Mouse (Mus musculus) right cerebral cortex, postnatal 10 days (tissue): ENCODE measurements around the gene Ccdc84.
A peak's percentile ranks its signal among the peaks of the same experiment; 100 is the strongest.
"Not testable (repeated sequence)": the region's sequence is repeated elsewhere in the genome, so short reads cannot be mapped to it uniquely, and the experiment has no call there.

Experiments used
- DNase-seq, 2 experiments: peaks; one replicate each; pipeline ENCODE4 v3.0.0; 2021; ENCODE audit warnings: low spot score in 2 of 2

Gene Ccdc84

DNA sequence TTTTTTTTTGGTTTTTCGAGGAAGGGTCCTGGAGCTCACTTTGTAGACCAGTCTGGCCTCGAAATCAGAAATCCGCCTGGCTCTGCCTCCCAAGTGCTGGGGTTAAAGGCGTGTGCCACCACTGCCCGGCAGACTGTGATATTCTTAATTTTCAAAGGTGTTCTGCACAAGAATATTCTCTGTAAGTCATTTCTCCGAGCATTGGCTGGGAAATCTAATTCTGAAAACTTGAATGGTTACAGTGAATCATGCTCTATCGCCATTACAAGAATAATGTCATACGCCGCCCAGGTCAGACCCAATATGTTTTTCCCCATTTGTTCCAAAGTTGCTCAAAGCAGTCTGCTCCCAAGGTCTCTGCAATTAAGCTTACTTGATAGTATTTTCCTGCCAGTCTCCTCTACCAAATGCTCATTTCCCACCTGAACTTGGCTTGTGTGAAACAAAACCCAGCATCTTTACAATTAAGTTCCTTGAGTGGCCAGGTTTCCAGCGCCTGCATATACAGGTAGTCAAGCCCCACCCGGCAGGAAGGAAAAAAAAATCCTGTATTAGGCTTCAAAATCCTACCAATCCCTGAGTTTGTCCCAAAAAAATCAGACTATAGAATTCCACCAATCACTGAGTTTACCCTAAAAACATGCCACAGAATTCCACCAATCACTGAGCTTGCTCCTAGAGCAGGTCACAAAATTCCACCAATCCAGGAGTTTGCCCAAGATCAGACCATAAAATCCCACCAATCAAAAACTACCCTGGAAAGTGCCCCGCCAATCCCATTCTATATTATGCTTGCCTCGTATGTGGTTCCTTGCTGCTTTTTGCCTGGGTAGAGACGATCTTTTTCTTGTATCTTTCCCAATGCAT is at the start of gene Ccdc84:
Gene Ccdc84 (minus strand): TSS at position 51 of the 867 bp plus-strand sequence.
- no peak for DNase-seq

DNA sequence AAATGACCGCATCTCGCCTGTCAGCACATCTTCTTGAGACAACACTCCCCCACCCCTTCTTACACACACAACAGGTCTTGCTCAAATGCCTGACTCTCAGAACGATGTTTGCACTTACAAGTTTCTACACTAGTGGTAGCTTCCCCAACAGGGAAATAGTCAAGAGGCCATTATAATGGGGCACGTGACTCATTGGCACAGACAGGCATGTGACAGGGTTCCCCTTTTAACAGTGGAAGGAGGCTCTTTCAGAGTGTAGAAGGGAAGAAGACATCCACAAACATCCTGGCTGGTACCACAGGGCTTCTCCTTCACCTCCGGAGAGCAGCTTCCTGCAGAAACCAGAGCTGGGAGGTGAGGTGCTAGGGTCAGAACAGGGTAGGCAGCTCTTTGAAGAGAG is 43.6 kb upstream of the Ccdc84 start:
- no peak for DNase-seq

DNA sequence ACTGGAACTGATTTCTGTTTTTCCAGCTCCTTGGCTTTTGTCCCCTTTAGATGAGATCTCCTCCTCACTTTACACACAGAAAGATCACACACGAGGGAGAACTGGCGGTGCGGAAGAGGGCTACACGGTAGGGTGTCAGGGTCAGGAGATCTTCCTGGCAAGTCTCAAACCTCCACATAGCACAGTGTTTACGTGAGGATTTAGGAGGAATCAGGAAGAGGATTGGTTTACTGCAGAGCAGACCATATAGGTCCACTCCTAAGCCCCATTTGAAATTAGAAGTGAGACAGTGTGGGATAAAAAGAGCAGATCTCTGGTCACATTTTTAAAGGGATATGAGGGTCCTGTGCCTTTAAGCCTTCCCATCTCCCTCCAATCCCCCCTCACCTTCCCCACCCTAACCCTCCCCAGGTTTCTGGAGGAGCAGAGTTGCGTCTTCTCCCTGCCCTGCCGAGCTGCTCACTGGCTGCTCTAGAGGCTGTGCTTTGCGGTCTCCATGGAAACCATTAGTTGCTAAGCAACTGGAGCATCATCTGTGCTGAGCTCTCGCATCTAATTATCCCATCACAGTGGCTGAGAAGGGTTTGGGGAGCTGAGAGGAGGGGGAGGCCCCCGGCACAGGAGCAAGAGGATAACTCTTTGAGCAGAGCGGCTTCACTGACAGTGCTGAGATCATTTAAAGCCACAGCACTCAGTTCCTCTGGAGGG is 38.8 kb upstream of the Ccdc84 start:
- DNase-seq: peak; percentile 95 to 99

DNA sequence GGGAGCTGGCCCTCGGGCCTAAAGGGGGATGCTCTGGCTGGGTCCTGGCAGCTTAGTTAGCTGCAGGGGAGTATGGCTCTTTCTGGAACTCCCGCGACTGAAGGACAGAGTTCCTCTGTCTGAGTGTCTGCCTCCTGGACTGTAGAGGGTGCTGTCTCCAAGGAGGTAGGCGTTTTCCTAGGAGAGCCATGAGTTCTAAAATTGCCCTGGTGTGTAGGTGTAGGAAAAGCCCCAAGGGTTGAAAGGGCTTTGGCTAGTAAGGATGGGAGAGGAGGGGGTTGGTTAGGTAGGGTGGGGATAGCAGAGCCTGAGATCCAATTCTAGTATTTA is 36.5 kb upstream of the Ccdc84 start, which contains the start of gene Upk2:
Gene Upk2 (minus strand): TSS at position 86 of the 330 bp plus-strand sequence.
- DNase-seq: no peak

DNA sequence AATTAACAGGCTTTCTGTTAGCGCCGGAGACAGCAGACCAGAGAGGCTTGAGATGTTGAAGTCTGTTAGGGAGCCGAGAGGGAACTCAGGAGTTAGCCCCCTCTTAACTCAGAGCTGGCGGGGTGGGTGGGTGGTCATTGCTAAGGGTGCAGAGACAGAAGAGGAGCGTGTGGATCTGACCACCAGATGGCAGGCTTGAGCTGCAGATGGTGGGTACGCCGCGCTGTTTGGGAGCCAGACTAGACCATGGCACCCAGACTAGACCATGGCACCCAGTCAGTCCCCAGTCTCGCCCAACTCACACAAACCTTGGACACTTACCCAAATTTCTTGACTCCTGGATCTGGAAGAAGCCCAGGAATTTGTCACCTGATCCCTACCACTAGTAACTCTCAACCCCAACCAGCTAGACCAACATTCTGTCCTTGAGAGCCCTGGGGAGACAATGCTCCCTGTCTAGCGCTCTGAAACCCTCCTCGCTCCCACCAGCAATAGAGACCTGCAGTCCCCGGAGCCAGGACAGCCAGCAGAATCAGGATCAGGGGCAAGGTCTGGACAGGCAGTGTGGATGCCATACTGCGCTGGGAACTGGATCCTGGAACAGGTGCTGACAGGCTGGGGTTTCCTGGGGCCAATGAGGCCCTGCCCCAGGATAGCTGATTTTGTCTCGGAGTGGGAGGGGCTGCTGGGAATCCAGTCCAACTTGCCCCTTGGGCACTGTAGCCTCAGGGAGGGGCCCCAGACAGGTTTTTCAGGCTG is 35.9 kb upstream of the Ccdc84 start:
- peak; percentile 87 to 94 for DNase-seq

DNA sequence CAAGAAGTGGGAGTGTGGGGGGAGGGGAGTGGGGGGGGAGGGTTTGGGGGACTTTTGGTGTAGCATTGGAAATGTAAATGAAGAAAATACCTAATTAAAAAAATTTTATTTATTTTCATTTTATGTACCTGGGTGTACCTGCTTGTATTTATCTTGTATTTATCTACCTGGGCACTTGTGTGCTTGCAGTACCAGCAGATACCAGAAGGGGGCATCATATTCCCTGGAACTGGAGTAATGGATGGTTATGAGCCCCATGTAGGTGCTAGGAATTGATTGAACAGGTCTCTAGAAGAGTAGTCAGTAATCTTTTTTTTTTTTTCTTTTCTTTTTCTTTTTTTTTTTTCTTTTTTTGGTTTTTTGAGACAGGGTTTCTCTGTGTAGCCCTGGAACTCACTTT is 32.0 kb upstream of the Ccdc84 start:
- DNase-seq: no peak

DNA sequence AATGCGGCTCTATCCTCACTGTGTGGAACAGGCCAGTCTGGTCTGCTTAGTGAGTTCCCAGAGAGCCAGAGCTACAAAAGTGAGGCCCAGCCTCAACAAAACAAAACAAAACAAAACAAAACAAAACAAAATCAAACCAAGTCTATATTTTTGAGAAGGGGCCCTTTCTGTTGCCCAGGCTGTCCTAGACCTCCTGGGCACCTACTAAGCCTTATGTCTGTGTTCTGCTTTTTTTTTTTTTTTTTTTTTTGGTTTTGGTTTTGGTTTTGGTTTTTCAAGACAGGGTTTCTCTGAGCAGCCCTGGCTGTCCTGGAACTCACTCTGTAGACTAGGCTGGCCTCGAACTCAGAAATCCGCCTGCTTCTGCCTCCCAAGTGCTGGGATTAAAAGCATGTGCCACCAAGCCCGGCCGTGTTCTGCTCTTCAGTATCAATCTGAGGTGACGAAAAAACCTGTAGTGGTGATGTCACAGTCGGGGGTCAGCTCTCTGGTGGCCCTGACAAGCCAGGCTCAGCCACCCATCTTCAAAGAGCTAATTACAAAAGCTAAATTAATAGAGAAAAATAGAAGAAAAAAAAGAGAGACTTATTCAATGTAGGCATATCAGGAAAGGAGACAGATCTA is 26.1 kb upstream of the Ccdc84 start:
- not testable (repeated sequence) for DNase-seq

DNA sequence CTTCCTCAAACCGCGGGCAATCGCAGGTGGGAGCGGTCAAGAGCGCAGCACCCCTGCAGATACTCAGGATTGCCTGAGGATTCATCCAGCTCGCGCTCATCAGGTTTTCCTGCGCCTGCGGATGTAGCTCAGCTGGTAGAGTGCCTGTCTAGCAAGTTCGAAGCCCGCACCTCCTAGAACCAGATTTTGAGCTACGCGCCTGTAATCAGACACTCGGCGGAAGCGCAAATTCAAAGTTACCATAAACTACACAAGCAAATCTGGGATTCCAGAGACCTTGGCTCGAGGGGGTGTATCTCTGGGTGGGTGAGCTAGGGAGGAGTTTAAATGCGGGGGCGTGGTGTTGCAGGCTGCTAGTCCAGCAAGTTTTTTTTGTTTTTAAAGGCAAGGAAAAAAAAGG is 22.6 kb upstream of the Ccdc84 start, which contains the start of gene Foxr1:
Gene Foxr1 (minus strand): TSS at position 176 of the 400 bp plus-strand sequence.
- no peak for DNase-seq

DNA sequence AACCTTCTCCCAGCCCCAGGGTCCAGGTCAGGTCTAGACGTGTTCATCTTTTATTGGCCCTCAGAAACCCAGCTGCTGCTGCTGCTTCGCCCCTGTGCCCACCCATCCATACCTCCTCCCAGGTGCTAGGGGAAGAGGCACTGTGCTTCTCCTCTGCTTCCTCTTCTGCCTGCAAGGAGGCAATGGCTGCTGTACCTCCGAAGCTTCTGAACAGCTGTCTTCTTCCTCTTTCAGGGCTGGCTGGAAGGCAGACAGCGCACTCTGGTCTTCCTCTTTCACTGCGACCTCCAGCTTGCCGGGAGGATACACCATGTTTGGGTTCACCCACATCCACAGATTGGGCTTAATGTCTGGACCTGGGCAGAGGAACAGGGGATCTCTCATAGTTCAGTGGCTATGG is 17.4 kb upstream of the Ccdc84 start:
- DNase-seq: no peak

DNA sequence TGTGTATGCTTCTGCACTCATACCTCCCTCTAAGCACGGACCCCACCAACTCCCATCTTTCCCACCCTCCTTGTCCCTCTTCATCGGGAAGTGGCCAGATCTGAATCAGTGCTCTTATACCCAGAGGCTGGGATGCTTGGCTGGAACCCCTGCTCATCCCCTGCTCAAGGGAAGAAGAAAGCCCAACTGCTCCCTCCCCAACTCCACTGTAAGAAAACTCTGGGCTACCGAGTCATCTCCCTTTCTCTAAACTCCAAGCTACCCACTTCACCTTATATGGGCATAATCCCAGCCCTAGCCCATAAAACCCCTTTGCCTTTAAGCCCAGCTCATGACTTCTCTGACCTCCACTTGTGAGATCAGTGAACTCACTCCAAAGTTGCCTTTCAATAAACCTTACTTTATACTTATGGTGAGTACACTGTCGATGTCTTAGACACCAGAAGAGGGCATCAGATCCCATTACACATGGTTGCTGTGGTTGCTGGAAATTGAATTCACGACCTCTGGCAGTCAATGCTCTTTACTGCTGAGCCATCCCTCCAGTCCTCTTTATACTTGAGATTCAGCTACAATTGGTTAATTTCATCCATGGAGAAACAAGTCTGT is 14.3 kb upstream of the Ccdc84 start:
- DNase-seq: no peak

DNA sequence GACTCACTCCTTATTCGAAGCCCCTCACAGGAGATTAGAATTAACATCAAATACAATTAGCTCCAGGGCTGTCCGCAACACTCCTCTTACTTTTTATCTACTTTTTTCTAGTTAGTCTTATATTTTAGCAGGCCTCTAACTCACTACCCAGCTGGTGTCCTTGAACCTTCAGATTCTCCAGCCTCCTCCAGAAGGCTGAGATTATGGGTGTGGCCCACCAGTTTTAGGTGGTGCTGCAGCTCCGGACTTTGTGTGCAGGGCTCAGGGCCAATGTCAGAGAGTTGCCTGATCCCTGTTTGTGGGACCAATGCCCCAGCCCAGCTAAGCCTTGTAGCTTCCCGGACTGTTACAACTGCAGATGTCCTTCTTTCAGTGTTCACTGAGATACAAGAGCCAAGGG is 5.2 kb upstream of the Ccdc84 start:
- no peak for DNase-seq

DNA sequence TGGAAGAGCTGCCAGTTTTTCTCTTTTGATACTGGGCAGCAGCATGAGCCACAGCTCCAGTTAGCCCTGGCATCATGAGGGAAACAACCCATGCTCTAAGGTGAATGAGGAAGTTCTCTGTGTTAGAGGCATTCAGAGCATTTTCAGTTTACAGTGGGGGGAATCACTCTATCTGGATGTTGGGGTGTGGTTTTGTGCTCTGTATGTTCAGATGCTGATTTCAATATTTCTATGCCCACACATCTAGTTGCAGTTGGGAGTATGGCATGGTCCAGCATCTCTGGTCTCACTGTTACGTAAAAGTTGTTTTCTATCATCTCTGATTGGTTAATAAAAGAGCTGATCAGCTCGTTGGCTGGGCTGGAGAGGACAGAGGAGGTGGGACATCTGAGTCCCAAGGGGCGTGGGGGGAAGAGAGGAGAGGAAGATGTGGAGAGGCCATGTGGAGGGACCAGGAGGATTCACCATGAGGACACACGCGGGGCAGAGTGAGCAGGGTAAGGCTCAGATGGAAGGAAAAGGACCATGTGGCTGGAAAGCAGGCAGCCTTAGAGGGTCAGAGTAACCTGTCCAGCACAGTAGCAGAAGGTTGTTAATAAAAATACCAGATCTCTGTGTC is 2.0 kb upstream of the Ccdc84 start:
- DNase-seq: no peak

DNA sequence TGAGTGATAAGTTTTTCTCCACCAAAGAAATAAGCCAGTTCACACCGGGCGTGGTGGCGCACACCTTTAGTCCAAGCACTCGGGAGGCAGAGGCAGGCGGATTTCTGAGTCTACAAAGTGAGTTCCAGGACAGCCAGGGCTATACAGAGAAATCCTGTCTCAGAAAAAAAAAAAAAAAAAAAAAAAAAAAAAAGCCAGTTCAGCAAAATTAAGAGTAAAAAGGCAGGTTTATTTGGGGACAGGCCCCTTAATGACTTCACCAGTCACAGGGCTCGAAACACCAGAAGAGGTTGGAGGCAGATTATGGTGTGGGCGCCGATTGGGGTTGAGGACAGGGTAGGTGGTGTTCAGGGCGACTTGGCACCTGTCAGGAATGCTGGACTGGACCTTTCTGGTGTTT is 1.4 kb upstream of the Ccdc84 start:
- not testable (repeated sequence) for DNase-seq

DNA sequence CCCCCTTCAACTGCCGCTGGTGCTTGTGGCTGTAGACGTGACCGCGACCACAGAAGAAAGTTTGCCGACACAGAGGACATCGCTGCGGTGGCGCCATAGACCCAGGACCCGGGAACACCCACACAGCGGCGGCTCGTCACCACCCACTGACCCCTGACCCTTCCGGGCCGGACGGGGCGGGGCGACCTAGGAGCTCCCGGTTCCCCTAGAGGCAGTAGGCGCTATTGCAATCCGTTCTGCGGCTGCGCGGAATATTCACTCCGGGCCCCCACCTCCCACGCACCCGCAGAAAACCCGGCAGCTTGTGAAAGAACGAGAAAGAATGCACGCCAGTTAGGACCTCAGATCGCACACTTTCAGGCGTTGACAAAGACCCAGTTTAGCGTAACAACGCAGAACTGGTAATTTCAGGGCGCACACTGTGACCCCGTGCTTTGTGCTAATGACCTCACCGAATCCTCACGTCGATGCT is 441 bp downstream of the Ccdc84 start:
- DNase-seq: peak; percentile 96 to 97

DNA sequence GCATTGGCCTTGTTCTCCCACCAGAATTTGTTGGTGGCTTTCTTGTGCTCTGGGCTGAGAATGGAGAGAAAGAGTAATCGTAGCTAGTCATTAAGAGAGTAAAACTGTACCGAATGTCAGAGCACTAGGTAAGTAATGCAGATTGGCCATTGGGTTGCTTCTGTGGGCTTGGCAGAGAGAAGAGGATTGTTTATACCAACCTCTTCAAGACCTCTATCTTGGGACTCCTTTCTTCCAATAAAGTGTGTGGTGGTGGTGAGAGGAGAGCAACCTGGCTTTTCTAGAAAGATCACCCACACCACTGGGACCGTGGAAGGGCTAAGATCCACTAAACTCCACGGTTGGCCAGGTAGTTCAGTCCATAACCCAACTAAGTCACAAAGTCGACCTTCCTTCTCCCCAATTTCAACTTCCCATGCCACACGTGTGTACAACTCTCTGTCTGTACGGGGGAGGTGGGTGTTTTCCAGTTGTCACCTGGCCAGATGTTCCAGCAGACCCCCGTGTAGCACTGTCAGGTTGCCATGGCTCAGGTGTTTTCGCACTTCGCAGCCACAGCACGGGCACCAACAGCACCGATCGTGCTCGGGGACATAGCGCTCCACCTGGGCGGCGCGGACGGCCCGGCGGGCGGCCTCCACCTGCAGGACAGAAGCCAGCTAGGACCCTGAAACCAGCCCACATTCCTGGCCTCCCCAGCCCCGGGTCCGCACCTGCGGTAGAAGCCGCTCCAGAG is 1.0 kb downstream of the Ccdc84 start:
- peak in 1 of 2 experiments; percentile 44 for DNase-seq

DNA sequence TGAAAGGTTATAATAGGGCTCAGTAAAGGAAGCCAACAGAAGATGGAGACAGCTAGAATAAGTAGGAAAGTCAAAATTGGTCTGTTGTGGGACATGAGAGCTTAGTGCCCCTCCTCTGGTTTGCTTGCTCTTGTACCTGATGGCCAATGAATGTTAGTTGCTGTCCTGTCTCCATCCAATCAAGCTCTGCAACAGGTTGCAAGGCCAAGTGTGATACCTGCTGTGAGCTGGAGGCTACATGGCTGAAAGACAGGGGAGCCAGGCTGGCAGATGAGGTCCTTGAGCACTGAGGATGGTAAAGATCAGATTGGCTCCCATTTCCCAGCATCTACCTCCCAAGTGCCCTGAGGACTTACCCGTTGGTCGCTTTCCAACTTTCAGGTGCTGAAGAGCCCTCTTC is 5.6 kb downstream of the Ccdc84 start:
- DNase-seq: no peak

DNA sequence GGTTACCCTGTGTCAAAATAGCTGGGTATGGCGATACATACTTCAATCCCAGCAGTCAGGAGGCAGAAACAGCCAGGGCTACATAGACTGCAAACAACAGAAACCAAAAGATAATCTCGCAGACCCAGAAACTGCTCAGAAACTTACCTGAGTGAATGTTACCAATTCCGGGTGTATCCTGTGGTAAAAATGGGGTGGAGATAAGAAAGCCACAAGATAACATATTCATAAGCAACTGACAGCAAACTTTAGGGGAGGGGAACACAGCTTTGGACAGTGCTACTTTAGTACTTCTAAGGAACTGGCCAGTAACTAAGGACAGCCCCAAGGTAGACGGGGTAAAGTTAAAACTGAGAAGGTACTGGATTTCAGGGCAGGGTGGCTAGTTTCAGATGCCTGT is 6.1 kb downstream of the Ccdc84 start:
- no peak for DNase-seq

DNA sequence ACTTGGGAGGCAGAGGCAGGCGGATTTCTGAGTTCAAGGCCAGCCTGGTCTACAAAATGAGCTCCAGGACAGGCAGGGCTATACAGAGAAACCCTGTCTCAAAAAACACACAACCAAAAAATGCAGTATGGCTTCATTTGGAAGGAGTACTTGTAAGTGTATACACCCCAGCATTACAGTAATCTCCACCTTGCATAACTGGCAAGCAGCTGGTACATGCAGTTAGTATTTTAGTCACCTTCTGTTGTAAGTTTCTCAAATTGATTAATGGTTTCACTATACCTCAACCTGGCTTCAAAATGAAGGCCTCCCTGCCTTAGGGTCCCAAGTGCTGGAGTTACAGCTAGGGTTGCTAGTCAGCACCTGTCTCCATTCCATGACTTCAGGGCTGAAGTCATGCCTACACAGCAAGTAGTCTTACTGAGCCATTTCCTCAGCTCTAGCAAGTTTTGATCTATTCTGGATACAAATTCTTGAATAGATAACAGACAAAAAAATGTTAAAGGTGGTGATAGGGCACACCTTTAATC is 6.7 kb downstream of the Ccdc84 start:
- DNase-seq: no peak

DNA sequence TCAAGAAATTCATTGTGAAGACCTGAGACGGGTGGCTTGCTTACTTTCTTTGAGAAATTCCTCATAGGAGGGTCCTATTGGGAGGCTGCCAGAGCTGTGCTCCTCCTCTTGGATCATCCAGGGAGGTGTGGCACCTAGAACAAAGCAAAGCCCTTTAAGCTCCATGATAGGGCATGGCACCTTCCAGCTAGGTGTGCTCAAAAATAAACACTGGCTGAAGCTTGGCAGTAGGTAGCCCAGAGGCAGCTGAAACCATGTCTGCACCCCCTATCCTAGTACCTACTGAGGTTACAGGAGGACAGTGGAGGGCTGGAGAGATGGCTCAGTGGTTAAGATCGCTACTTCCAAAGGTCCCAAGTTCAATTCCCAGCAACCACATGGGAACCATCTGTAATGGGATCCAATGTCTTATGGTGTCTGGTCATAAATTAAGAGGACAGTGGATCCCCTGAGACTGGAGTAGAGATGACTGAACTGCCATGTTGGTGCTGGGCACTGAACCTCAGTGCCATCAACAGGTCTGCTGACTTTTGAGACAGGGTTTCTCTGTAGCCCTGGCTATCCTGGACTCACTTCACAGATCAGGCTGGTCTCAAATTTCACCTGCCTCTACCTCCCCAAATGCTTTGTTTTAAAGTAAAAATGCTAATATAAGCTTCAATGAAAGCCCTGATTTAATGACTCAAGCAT is 7.6 kb downstream of the Ccdc84 start:
- DNase-seq: no peak
